In the genomic region with DNA sequence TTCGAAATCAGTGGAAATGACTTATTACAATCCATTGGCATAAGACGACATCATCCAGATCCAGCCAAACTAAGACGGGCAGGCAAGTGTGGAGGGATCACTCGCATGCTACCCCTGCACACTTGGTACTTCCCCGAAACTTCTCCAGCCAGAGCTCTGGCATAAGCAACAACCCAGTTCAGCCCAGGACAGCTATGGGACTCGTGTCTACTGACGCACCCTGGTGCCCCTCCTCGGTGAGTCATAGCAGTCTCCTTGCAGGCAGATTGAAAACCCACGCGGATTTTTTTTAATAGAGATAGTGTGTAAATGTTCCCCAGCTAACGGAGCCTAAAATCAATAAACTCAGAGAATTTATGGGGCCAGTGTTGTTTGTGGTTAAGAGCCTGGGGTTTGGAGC, we compare ENCODE assay signal across 11 mouse cellular contexts. TPM values are rescaled to one million over a fixed set of nuclear protein-coding genes. Genes with fewer than 3 reads are reported as not detected.
DNase-seq lines count a peak whose midpoint lies in the region; ATAC-seq lines count a peak whose summit lies in the region.
"Had no signal": no experiment of that assay in that cellular context is flagged by ENCODE, and none has a peak within 500 bp of the region (broad histone marks: within the 10 kb centered on the region; RNA-seq: fewer than 3 reads in every experiment).

No protein-coding gene starts in this region.

- WGBS in forebrain, embryonic 13.5 days: 90% methylated on average over 11 of the region's 11 CpGs

- H3K4me3 ChIP-seq in forebrain, embryonic 13.5 days: no peak overlapping the region
- H3K4me3 ChIP-seq: forebrain, embryonic 10.5 days; heart, embryonic 15.5 days; limb, embryonic 13.5 days had no signal

- H3K4me2 ChIP-seq in forebrain, embryonic 13.5 days: no peak overlapping the region
- H3K4me2 ChIP-seq: heart, embryonic 15.5 days; limb, embryonic 13.5 days had no signal

- H3K27ac ChIP-seq in forebrain, embryonic 13.5 days: no peak overlapping the region
- H3K27ac ChIP-seq: forebrain, embryonic 10.5 days; heart, embryonic 15.5 days; limb, embryonic 13.5 days; macrophage had no signal

- no peaks in the 10 kb centered on the region for H3K4me1 ChIP-seq in forebrain, embryonic 13.5 days
- H3K4me1 ChIP-seq: heart, embryonic 15.5 days had no signal

- ATAC-seq in forebrain, embryonic 13.5 days: no peak
- no peak for ATAC-seq in megakaryocyte-erythroid progenitor cell, adult 5-6 weeks (replicated peaks; ENCODE audit: low FRiP score, low TSS enrichment, poor library complexity, severe bottlenecking)

- DNase-seq in layer of hippocampus, adult 11-12 months (ENCODE audit: low spot score): peak; percentile 9
- DNase-seq in layer of hippocampus, postnatal 10 days (ENCODE audit: low spot score in 2 of 2): no peak
- peak; percentile 78 for DNase-seq in NIH3T3 (ENCODE audit: low read depth)
- peak; percentile 75 for DNase-seq in fibroblast of lung, adult 2 months (ENCODE audit: low read depth)
- peak; percentile 48 for DNase-seq in lung, postnatal 25 days (ENCODE audit: low spot score)

- no peak overlapping the region for H3K9ac ChIP-seq in forebrain, embryonic 13.5 days
- H3K9ac ChIP-seq: heart, embryonic 15.5 days; limb, embryonic 13.5 days had no signal

- no peaks in the 10 kb centered on the region for H3K27me3 ChIP-seq in forebrain, embryonic 13.5 days
- H3K27me3 ChIP-seq: heart, embryonic 15.5 days; limb, embryonic 13.5 days had no signal

- H3K36me3 ChIP-seq in forebrain, embryonic 13.5 days (ENCODE audit: poor library complexity, severe bottlenecking): no peaks in the 10 kb centered on the region
- H3K36me3 ChIP-seq: forebrain, embryonic 10.5 days; heart, embryonic 15.5 days had no signal

- H3K9me3 ChIP-seq in forebrain, embryonic 13.5 days (replicated peaks): 0 out of 2 replicates have a peak, but pooled peaks cover 4% of the 10 kb centered on the region
- H3K9me3 ChIP-seq: forebrain, embryonic 10.5 days; heart, embryonic 15.5 days had no signal

RNA-seq across cellular contexts. Expression of a gene that starts 52.5 kb away (rescaled TPM):
- 1 to 10 TPM; 7.4 to 7.7 TPM for total RNA-seq in layer of hippocampus, postnatal 10 days (2021)
- polyA plus RNA-seq in forebrain, embryonic 13.5 days (2015; fragmentation: Nextera tagmentation; extraction: Ambion mirVana): 5.3 and 5.9 TPM in 2 replicates
- total RNA-seq in megakaryocyte-erythroid progenitor cell, adult 5-6 weeks (2014; fragmentation: Nextera tagmentation): not detected in 2 replicates
- not detected in 2 replicates for total RNA-seq in megakaryocyte-erythroid progenitor cell, adult 5-6 weeks (2017)

Comparison
In these comparisons a context has a peak if more than half of its experiments do, and no peak if none do; other contexts are left out.
1. DNase-seq: peak in layer of hippocampus, adult 11-12 months (single experiment), NIH3T3 (single experiment), fibroblast of lung, adult 2 months (single experiment) and lung, postnatal 25 days (single experiment); none in layer of hippocampus, postnatal 10 days (0 of 2).
2. RNA of a gene that starts 52.5 kb away (total RNA-seq): 7.4 to 7.7 TPM in layer of hippocampus, postnatal 10 days; not detected in megakaryocyte-erythroid progenitor cell, adult 5-6 weeks; every median in the first group is over 4 times any median in the second.